ENCODE assay signal across 7 mouse cellular contexts in the genomic region with DNA sequence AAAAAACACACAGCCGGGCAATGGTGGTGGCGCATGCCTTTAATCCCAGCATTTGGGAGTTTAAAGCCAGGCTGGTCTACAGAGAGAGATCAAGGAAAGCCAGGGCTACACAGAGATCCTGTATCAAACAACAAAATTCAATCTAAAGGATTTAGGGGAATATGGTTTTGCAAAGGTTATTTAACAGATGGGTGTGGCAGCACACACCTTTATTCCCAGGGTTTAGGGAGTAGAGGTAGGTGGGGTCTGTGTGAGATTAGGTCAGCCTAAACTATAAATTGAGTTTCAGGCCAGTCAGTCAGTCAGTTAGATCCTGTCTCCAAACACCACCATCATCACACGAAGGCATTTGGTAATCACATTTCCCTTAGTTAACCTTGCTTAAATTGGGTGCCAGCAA. TPM values are rescaled to one million over a fixed set of nuclear protein-coding genes. Genes with fewer than 3 reads are reported as not detected.
DNase-seq lines count a peak whose midpoint lies in the region; ATAC-seq and TF ChIP-seq lines count a peak whose summit lies in the region.

A gene (plus strand): TSS at position 301 of the 400 bp plus-strand sequence.

- H3K4me3 ChIP-seq in ES-E14 (ENCODE audit: insufficient read depth in 1 of 2, low read depth in 1 of 2, low read length in 2 of 2, poor library complexity in 1 of 2, severe bottlenecking in 1 of 2) = peak within 1 kb of the TSS; percentile 28 to 67
- H3K4me3 ChIP-seq in forebrain, embryonic 13.5 days = peak within 1 kb of the TSS; percentile 93
- H3K4me3 ChIP-seq in hindbrain, embryonic 11.5 days (ENCODE audit: low read depth, low read length) = peak within 1 kb of the TSS; percentile 98
- peak within 1 kb of the TSS; percentile 60 for H3K4me3 ChIP-seq in liver, embryonic 13.5 days (replicated peaks)

- 86% methylated on average over 3 of the region's 3 CpGs for WGBS in forebrain, embryonic 13.5 days
- 95% methylated on average over 3 of the region's 3 CpGs for WGBS in hindbrain, embryonic 11.5 days
- WGBS in liver, embryonic 13.5 days (ENCODE audit: insufficient replicate concordance) = 82% methylated on average over 3 of the region's 3 CpGs

- H3K36me3 ChIP-seq in ES-E14 (ENCODE audit: control insufficient read depth, insufficient read depth, low read length, poor library complexity, severe bottlenecking) = peaks cover 12% of the 10 kb centered on the region
- peaks cover 22% of the 10 kb centered on the region for H3K36me3 ChIP-seq in forebrain, embryonic 13.5 days (ENCODE audit: poor library complexity, severe bottlenecking)
- H3K36me3 ChIP-seq in hindbrain, embryonic 11.5 days (ENCODE audit: control insufficient read depth, insufficient read depth, low read length) = no peaks in the 10 kb centered on the region
- H3K36me3 ChIP-seq in liver, embryonic 13.5 days = peaks cover 19% of the 10 kb centered on the region

- ATAC-seq in CD4-positive, CD25-positive, alpha-beta regulatory T cell, adult 4 months = no peak
- no peak for ATAC-seq in forebrain, embryonic 13.5 days
- no peak for ATAC-seq in hindbrain, embryonic 11.5 days (ENCODE audit: low FRiP score)
- no peak for ATAC-seq in liver, embryonic 13.5 days (ENCODE audit: low read depth)

- DNase-seq in ES-E14 (ENCODE audit: low read depth, low spot score) = no peak
- no peak for DNase-seq in hindbrain, embryonic 11.5 days (ENCODE audit: low spot score)
- DNase-seq in liver, embryonic 13.5 days = no peak
- DNase-seq in urinary bladder, postnatal 10 days (ENCODE audit: low spot score) = no peak
- DNase-seq in spleen, adult 18-20 months = no peak

- H3K27ac ChIP-seq in ES-E14 (ENCODE audit: insufficient read depth, low read depth, low read length, poor library complexity, severe bottlenecking) = peak within 1 kb of the TSS; percentile 31; the same call in 1 of the 2 replicates
- H3K27ac ChIP-seq in forebrain, embryonic 13.5 days = peak within 1 kb of the TSS; percentile 82
- H3K27ac ChIP-seq in hindbrain, embryonic 11.5 days (ENCODE audit: low read depth, low read length) = peak within 1 kb of the TSS; percentile 43
- H3K27ac ChIP-seq in liver, embryonic 13.5 days = peak within 1 kb of the TSS; percentile 87

- H3K9me3 ChIP-seq in ES-E14 (ENCODE audit: control insufficient read depth, insufficient read depth, low read depth, low read length) = no peaks in the 10 kb centered on the region
- no peaks in the 10 kb centered on the region for H3K9me3 ChIP-seq in forebrain, embryonic 13.5 days (replicated peaks)
- H3K9me3 ChIP-seq in hindbrain, embryonic 11.5 days (ENCODE audit: control insufficient read depth, low read length) = no peaks in the 10 kb centered on the region
- no peaks in the 10 kb centered on the region for H3K9me3 ChIP-seq in liver, embryonic 13.5 days (replicated peaks)

- peaks cover 5% of the 10 kb centered on the region in 2 experiments for H3K4me1 ChIP-seq in ES-E14 (ENCODE audit: control insufficient read depth in 2 of 2, insufficient read depth in 2 of 2, low read length in 2 of 2, poor library complexity in 1 of 2)
- peaks cover 19% of the 10 kb centered on the region for H3K4me1 ChIP-seq in forebrain, embryonic 13.5 days
- no peaks in the 10 kb centered on the region; the same call in 1 of the 2 replicates for H3K4me1 ChIP-seq in hindbrain, embryonic 11.5 days (replicated peaks; ENCODE audit: control insufficient read depth, insufficient read depth, low read length)
- H3K4me1 ChIP-seq in liver, embryonic 13.5 days (replicated peaks) = peaks cover 38% of the 10 kb centered on the region

- H3K27me3 ChIP-seq in forebrain, embryonic 13.5 days = no peaks in the 10 kb centered on the region
- no peaks in the 10 kb centered on the region for H3K27me3 ChIP-seq in hindbrain, embryonic 11.5 days (ENCODE audit: control insufficient read depth, insufficient read depth, low read length)
- H3K27me3 ChIP-seq in liver, embryonic 13.5 days = no peaks in the 10 kb centered on the region

- H3K4me2 ChIP-seq in forebrain, embryonic 13.5 days = peak within 1 kb of the TSS; percentile 76
- peak within 1 kb of the TSS; percentile 35 for H3K4me2 ChIP-seq in hindbrain, embryonic 11.5 days (replicated peaks; ENCODE audit: low read depth, low read length)
- H3K4me2 ChIP-seq in liver, embryonic 13.5 days = peak within 1 kb of the TSS; percentile 72

- peak within 1 kb of the TSS; percentile 25; the same call in 1 of the 2 replicates for H3K9ac ChIP-seq in ES-E14 (ENCODE audit: insufficient read depth, low read depth, low read length, poor library complexity, severe bottlenecking)
- H3K9ac ChIP-seq in forebrain, embryonic 13.5 days = peak within 1 kb of the TSS; percentile 49; the same call in 1 of the 2 replicates
- peak within 1 kb of the TSS; percentile 20; the same call in 1 of the 2 replicates for H3K9ac ChIP-seq in hindbrain, embryonic 11.5 days (ENCODE audit: low read depth, low read length)
- peak within 1 kb of the TSS; percentile 66 for H3K9ac ChIP-seq in liver, embryonic 13.5 days

- in situ Hi-C loops in ES-E14 (cut with MboI; ENCODE audit: low sequenced_read_pairs in 2 of 2, unreplicated experiment in 2 of 2) = loop anchor here in 1 of 2 experiments (10.0 kb wide), 1 partner anchor 193 kb away; no protein-coding TSS in a partner anchor

TF ChIP-seq in ES-E14, 5 proteins besides CTCF, POLR2A, EP300 and RAD21:
- TF ChIP-seq ZC3H11A (IDR thresholded peaks at IDR 0.05; ENCODE audit: borderline replicate concordance, low read depth, low read length) = no peak
- no peak for TF ChIP-seq HCFC1 (IDR thresholded peaks at IDR 0.05; ENCODE audit: borderline replicate concordance, insufficient read depth, low read length)
- no peak for TF ChIP-seq CHD2 (IDR thresholded peaks at IDR 0.05; ENCODE audit: low read depth, low read length)
- TF ChIP-seq ZNF384 (IDR thresholded peaks at IDR 0.05; ENCODE audit: low read depth, low read length) = no peak
- TF ChIP-seq MAFK (IDR thresholded peaks at IDR 0.05; ENCODE audit: insufficient read depth, low read depth, low read length) = no peak
TF ChIP-seq in ES-E14: peak in this region for 0.

RNA-seq across cellular contexts. Expression of the gene that starts here (rescaled TPM):
- 10 to 100 TPM; 19.6 to 33.9 TPM for polyA plus RNA-seq in CD4-positive, CD25-positive, alpha-beta regulatory T cell, adult 4 months (2017; shearing (Covaris generic))
- 76.8 and 117 TPM in 2 replicates for total RNA-seq in ES-E14 (2012; rRNA removed)
- 167 and 171 TPM in 2 replicates for polyA plus RNA-seq in forebrain, embryonic 13.5 days (2015; fragmentation: Nextera tagmentation; extraction: Ambion mirVana)
- 168 and 173 TPM in 2 replicates for polyA plus RNA-seq in hindbrain, embryonic 11.5 days (2014; fragmentation: Nextera tagmentation; extraction: Ambion mirVana)
- 53.9 and 59.1 TPM in 2 replicates for polyA plus RNA-seq in liver, embryonic 13.5 days (2015; fragmentation: Nextera tagmentation; extraction: Ambion mirVana)

Comparison
In these comparisons a context has a peak if more than half of its experiments do, and no peak if none do; other contexts are left out.
1. H3K27ac ChIP-seq: peak in every context shown above with its lines; median percentile 87 in liver, embryonic 13.5 days; 82 in forebrain, embryonic 13.5 days; 43 in hindbrain, embryonic 11.5 days; 31 in ES-E14.
2. H3K4me3 ChIP-seq: peak in every context shown above with its lines; median percentile 98 in hindbrain, embryonic 11.5 days; 93 in forebrain, embryonic 13.5 days; 60 in liver, embryonic 13.5 days; 48 in ES-E14.